Mouse (Mus musculus): ENCODE measurements at regions not wholly inside any gene's neighbourhood (a gene's known extent, or its start where the extent isn't known, plus 50 kb on each side); places are given as distances from the start of the nearest gene placed in this dataset.

GRCm38 (mm10) chrX:106985684-106986083 is 65.3 kb downstream of the Lpar4 start:
- H3K27ac ChIP-seq = no peak overlapping the region
- 22% methylated on average over 1 of the region's 1 CpGs for WGBS (ENCODE audit: insufficient replicate concordance)
- peak; percentile 64; the same call in 1 of the 2 replicates for ATAC-seq

GRCm38 (mm10) chrX:106986794-106987193 is 66.4 kb downstream of the Lpar4 start:
- 61% methylated on average over 3 of the region's 3 CpGs for WGBS (ENCODE audit: insufficient replicate concordance)

More at GRCm38 (mm10) chrX:106985684-106986083, 65.3 kb downstream of the Lpar4 start:
- Histone ChIP-seq H3K4me2 (no peak overlapping the region), H3K9me3 (replicated peaks) (no peaks in the 10 kb centered on the region), H3K27me3 (replicated peaks) (no peaks in the 10 kb centered on the region), H3K4me1 (no peaks in the 10 kb centered on the region), H3K36me3 (no peaks in the 10 kb centered on the region), H3K4me3 (no peak overlapping the region), H3K9ac (no peak overlapping the region)

GRCm38 (mm10) chrX:106987779-106988178 is 67.4 kb downstream of the Lpar4 start:
- no peaks in the 10 kb centered on the region for H3K36me3 ChIP-seq
- no peak overlapping the region for H3K4me3 ChIP-seq
- no peaks in the 10 kb centered on the region for H3K9me3 ChIP-seq (replicated peaks)
- no peak for ATAC-seq
- H3K27me3 ChIP-seq (replicated peaks) = no peaks in the 10 kb centered on the region
- H3K4me2 ChIP-seq = no peak overlapping the region
- no peak overlapping the region for H3K27ac ChIP-seq
- no peaks in the 10 kb centered on the region for H3K4me1 ChIP-seq
- WGBS (ENCODE audit: insufficient replicate concordance) = 42% methylated on average over 4 of the region's 4 CpGs
- no peak overlapping the region for H3K9ac ChIP-seq

More at GRCm38 (mm10) chrX:106986794-106987193, 66.4 kb downstream of the Lpar4 start:
- ATAC-seq = no peak
- no peaks in the 10 kb centered on the region for H3K9me3 ChIP-seq (replicated peaks)
- no peaks in the 10 kb centered on the region for H3K4me1 ChIP-seq
- H3K4me2 ChIP-seq = no peak overlapping the region
- no peaks in the 10 kb centered on the region for H3K36me3 ChIP-seq
- H3K27ac ChIP-seq = no peak overlapping the region
- no peaks in the 10 kb centered on the region for H3K27me3 ChIP-seq (replicated peaks)
- H3K9ac ChIP-seq = no peak overlapping the region
- no peak overlapping the region for H3K4me3 ChIP-seq

GRCm38 (mm10) chrX:107004496-107004895 is 83.8 kb upstream of the P2ry10 start:
- no peak for ATAC-seq
- Histone ChIP-seq H3K36me3 (no peaks in the 10 kb centered on the region), H3K27me3 (replicated peaks) (no peaks in the 10 kb centered on the region), H3K4me1 (no peaks in the 10 kb centered on the region), H3K9me3 (replicated peaks) (no peaks in the 10 kb centered on the region), H3K27ac (no peak overlapping the region), H3K4me3 (no peak overlapping the region), H3K9ac (no peak overlapping the region), H3K4me2 (no peak overlapping the region)
- 61% methylated on average over 7 of the region's 7 CpGs for WGBS (ENCODE audit: insufficient replicate concordance)

GRCm38 (mm10) chrX:107008968-107009367 is 79.3 kb upstream of the P2ry10 start:
- H3K4me3 ChIP-seq = no peak overlapping the region
- H3K9me3 ChIP-seq (replicated peaks) = no peaks in the 10 kb centered on the region
- ATAC-seq = no peak
- 52% methylated on average over 4 of the region's 4 CpGs for WGBS (ENCODE audit: insufficient replicate concordance)
- H3K9ac ChIP-seq = no peak overlapping the region
- no peaks in the 10 kb centered on the region for H3K36me3 ChIP-seq
- H3K27me3 ChIP-seq (replicated peaks) = no peaks in the 10 kb centered on the region
- no peaks in the 10 kb centered on the region for H3K4me1 ChIP-seq
- H3K27ac ChIP-seq = no peak overlapping the region
- H3K4me2 ChIP-seq = no peak overlapping the region

GRCm38 (mm10) chrX:107012615-107013014 is 75.7 kb upstream of the P2ry10 start:
- H3K27ac ChIP-seq = no peak overlapping the region
- H3K9ac ChIP-seq = no peak overlapping the region
- H3K36me3 ChIP-seq = no peaks in the 10 kb centered on the region
- ATAC-seq = no peak
- no peak overlapping the region for H3K4me2 ChIP-seq
- no peaks in the 10 kb centered on the region for H3K4me1 ChIP-seq
- H3K4me3 ChIP-seq = no peak overlapping the region
- 48% methylated on average over 3 of the region's 3 CpGs for WGBS (ENCODE audit: insufficient replicate concordance)
- H3K27me3 ChIP-seq (replicated peaks) = no peaks in the 10 kb centered on the region
- H3K9me3 ChIP-seq (replicated peaks) = no peaks in the 10 kb centered on the region

GRCm38 (mm10) chrX:107015335-107015734 is 73.0 kb upstream of the P2ry10 start:
- Histone ChIP-seq H3K27ac (no peak overlapping the region), H3K4me3 (no peak overlapping the region)
- WGBS (ENCODE audit: insufficient replicate concordance) = 0% methylated on average over 1 of the region's 1 CpGs

GRCm38 (mm10) chrX:107031726-107032125 is 56.6 kb upstream of the P2ry10 start:
- no peak for ATAC-seq
- WGBS (ENCODE audit: insufficient replicate concordance) = 42% methylated on average over 1 of the region's 1 CpGs

More at GRCm38 (mm10) chrX:107015335-107015734, 73.0 kb upstream of the P2ry10 start:
- H3K9ac ChIP-seq = no peak overlapping the region
- H3K9me3 ChIP-seq (replicated peaks) = no peaks in the 10 kb centered on the region
- no peaks in the 10 kb centered on the region for H3K4me1 ChIP-seq
- no peaks in the 10 kb centered on the region for H3K36me3 ChIP-seq
- H3K27me3 ChIP-seq (replicated peaks) = no peaks in the 10 kb centered on the region
- no peak for ATAC-seq
- no peak overlapping the region for H3K4me2 ChIP-seq

GRCm38 (mm10) chrX:107038041-107038440 is 50.3 kb upstream of the P2ry10 start:
- no peaks in the 10 kb centered on the region for H3K27me3 ChIP-seq (replicated peaks)
- no peak overlapping the region for H3K27ac ChIP-seq
- WGBS (ENCODE audit: insufficient replicate concordance) = 55% methylated on average over 2 of the region's 2 CpGs
- H3K4me2 ChIP-seq = no peak overlapping the region
- H3K36me3 ChIP-seq = no peaks in the 10 kb centered on the region
- H3K9me3 ChIP-seq (replicated peaks) = no peaks in the 10 kb centered on the region
- H3K4me3 ChIP-seq = no peak overlapping the region
- no peak overlapping the region for H3K9ac ChIP-seq
- H3K4me1 ChIP-seq = no peaks in the 10 kb centered on the region
- ATAC-seq = no peak

More at GRCm38 (mm10) chrX:107031726-107032125, 56.6 kb upstream of the P2ry10 start:
- Histone ChIP-seq H3K4me1 (no peaks in the 10 kb centered on the region), H3K27ac (no peak overlapping the region), H3K9me3 (replicated peaks) (no peaks in the 10 kb centered on the region), H3K4me3 (no peak overlapping the region), H3K36me3 (no peaks in the 10 kb centered on the region), H3K27me3 (replicated peaks) (no peaks in the 10 kb centered on the region), H3K9ac (no peak overlapping the region), H3K4me2 (no peak overlapping the region)

Data from liver, embryonic 12.5 days (tissue).